Mouse (Mus musculus): ENCODE data around the gene Ppib. TPM values are rescaled to one million over a fixed set of nuclear protein-coding genes. Genes with fewer than 3 reads are reported as not detected.

The Ppib gene
- polyA plus RNA-seq, 1 experiment from 2014 or later: 658 TPM

Other genes starting within 250 kb of the Ppib start
- 8.7 and 9.1 TPM in 2 replicates for gene Zfp609, start 232.7 kb upstream of the Ppib start, polyA plus RNA-seq (2014; fragmentation: Nextera tagmentation; extraction: Ambion mirVana)
- gene Pclaf, start 170.0 kb upstream of the Ppib start, polyA plus RNA-seq (2014; fragmentation: Nextera tagmentation; extraction: Ambion mirVana): 176 and 179 TPM in 2 replicates
- 35.1 and 35.7 TPM in 2 replicates for gene Trip4, start 151.4 kb upstream of the Ppib start, polyA plus RNA-seq (2014; fragmentation: Nextera tagmentation; extraction: Ambion mirVana)
- gene Csnk1g1, start 151.3 kb upstream of the Ppib start, polyA plus RNA-seq (2014; fragmentation: Nextera tagmentation; extraction: Ambion mirVana): 23.4 and 25.3 TPM in 2 replicates
- 1.4 TPM in 2 replicates for gene Snx22, start 9.5 kb downstream of the Ppib start, polyA plus RNA-seq (2014; fragmentation: Nextera tagmentation; extraction: Ambion mirVana)
- 125 TPM in 2 replicates for gene Snx1, start 66.4 kb downstream of the Ppib start, polyA plus RNA-seq (2014; fragmentation: Nextera tagmentation; extraction: Ambion mirVana)
- gene Ciao2a, start 66.4 kb downstream of the Ppib start, polyA plus RNA-seq (2014; fragmentation: Nextera tagmentation; extraction: Ambion mirVana): 150 and 158 TPM in 2 replicates
- 6.4 and 7.1 TPM in 2 replicates for gene Dapk2, start 98.0 kb downstream of the Ppib start, polyA plus RNA-seq (2014; fragmentation: Nextera tagmentation; extraction: Ambion mirVana)

Data from stomach, embryonic 14.5 days (tissue).